Mouse (Mus musculus) embryo, embryonic 11.5 days (tissue): ENCODE measurements around the gene Tldc1.

ENCODE experiments used
- DNase-seq: peaks from one replicate; pipeline ENCODE4 v3.0.0-alpha.2; 2012; ENCODE audit warnings: low read depth, low spot score

Gene Tldc1

DNA sequence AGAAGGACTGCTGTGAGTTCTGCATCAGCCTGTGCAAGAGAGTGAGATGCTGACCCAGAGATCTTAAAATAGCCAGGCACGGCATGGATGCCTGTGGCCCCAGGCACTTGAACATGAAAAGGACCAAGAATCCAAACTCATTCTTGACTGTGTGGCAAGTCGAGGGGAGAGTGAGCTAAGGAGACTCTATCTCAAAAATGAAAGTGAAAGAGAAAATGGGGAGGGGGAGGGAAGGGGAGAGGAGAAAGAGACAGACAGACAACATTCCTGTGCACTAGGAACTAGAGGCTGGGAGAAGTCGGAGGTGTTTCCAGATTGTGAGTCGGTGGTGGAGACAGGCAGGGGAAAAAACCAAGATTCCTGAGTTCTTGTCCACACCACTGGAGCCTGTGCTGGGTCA, 54.5 kb downstream of the Tldc1 start:
- no peak for DNase-seq

DNA sequence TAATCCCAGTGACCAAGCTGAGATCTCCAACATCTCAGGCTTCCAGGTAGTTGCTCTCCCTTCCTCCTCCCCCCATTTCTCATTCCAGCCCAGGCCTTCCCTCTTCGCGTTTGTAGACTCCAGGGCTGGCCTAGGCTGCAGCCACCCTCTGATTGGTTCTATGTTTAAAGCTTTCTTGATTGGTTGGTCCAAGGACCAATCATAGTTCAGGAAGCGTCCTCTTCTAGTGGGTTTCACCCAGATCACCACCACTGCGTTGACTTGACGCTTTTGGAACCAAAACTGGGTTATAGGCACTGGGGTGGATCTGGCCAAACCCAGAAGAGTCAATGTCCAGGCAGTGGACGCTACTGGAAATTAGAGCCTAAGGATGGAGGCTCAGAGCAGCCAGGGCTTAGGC, 55.9 kb downstream of the Tldc1 start:
- DNase-seq: no peak

DNA sequence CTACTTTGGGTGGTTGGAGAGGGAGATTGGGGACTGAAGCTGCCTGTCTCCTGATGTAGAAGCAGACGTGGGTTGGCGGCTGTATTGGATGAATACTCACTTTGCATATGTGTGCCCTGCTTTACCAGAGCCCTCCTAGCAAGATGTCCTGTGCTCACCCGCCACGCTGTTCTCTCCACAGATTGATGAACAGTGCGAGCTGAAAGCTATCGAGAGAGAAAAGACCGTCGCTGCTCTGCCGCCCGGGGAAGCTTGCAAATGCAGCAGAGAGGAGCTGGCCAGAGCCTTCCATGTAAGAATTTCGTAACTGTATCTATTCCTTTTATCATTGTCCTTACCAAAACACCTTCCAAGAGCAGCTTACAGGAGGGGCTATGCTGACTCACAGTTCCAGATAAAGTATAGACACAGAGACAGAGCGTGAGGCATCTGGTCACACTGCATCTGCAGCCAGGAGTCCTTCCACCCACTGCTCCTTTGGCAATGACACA, 59.2 kb downstream of the Tldc1 start:
- DNase-seq: no peak

DNA sequence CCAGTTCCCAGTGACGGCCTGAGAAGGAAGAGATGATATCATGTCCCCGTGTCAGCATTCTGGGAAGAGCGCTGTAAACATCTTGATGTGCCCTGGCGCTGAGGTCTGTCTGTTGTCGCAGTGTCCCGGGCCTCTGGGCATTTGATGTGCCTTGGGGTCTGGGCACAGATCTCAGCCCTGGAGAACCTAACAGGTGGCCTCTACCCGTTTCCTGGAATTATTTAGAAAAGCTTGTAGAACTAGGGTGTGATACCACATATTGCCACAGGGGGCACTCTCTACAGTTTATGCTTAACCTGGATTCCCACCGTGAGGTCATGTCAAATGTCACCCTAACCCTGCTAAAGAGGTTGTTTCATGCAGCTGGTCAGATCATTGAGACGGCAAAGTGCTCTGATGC, 60.5 kb downstream of the Tldc1 start:
- no peak for DNase-seq

DNA sequence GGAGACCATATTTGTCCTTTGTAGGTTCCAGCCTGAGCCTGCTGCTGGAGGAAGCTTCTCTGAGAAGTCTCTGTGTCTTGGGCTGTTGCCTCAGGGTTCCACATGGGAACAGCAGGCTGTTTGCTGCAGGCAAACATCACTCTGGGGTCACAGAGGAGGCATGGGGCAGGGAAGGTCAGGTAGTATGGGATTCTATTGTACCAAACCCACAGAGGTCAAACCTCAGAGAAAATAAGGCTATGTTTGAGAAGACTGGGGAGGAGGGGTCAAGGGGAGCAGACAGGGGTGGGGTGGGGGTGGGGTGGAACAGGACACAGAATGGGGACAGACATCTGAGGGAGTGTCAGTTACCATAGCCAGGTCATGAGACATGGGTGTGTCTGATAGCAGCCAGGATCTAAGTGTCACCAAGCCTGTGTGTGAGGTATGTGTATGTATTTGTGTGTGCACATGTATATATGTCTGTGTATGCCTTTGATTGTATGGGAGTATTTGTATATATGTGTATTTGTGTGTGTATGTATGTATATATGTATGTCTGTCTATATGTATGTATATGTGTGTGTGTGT, 61.4 kb downstream of the Tldc1 start:
- no peak for DNase-seq

DNA sequence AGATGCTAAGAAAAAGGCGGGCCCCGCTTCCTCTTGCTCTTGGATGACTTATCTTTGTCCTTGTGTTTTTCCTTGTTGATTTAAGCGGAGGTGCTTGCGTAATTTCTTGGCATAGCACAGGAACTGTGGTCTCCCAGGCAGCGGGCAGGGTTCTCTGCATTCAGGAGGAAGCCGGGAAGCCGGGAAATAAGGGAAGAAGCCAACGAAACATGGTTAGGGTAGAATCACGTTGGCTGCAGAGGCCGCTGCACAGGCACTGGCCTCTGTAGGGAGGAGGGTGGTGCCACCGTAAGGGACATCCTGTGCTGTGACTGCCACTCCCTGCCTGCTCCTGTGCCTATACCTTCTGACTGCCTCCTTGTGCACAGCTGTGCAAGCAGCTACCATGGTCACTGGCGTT, 63.0 kb downstream of the Tldc1 start:
- no peak for DNase-seq

DNA sequence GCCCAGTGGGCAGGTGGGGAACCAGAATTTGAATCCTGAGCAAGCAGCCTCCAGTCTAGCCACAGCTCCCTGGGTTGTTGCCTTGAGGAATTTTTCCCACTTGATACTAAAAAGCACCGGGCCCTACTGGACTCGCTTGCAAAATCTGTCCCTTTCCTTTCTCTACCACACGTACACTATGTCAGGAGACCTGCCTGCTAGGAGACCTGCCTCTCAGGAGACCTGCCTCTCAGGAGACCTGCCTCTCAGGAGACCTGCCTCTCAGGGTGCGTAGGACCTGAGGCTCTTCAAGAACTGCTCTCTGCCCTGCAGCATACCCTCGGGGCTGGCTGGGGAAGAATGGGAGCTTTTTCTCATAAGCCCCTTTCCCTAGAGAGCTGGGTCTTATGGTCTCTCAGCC, 64.8 kb downstream of the Tldc1 start:
- DNase-seq: no peak

DNA sequence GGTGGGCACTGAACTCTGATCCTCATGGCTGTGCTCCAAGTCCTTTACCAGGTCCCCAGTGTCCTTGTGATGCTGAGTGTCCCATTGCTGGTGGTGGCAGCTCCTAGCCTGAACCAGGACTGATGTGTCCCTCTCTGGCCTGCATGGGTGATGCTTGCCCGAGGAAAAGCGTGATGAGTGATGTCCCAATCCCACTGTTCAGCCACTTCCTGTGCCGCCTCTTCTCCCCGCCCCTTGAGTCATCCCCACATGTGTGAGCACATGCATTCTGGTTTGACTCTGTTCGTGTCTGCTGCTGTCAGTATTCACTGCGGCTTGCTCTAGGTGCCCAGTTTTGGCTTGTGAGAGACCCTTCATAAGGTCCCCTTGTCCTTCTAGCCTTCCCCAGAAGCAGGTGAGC, 66.0 kb downstream of the Tldc1 start:
- DNase-seq: no peak
